ENCODE assay signal across 9 mouse cellular contexts in genomic region chr2:26573396-26573795, GRCm38 (mm10). TPM values are rescaled to one million over a fixed set of nuclear protein-coding genes. Genes with fewer than 3 reads are reported as not detected.
A peak's percentile ranks its signal among the peaks of the same experiment; 100 is the strongest.
DNase-seq lines count a peak whose midpoint lies in the region; ATAC-seq and TF ChIP-seq lines count a peak whose summit lies in the region.
"Had no signal": no experiment of that assay in that cellular context is flagged by ENCODE, and none has a peak within 500 bp of the region (broad histone marks: within the 10 kb centered on the region; RNA-seq: fewer than 3 reads in every experiment).

No protein-coding gene starts in this region.

- no peaks in the 10 kb centered on the region for H3K36me3 ChIP-seq in hindbrain, postnatal 0 days (ENCODE audit: insufficient read depth, low read length)
- H3K36me3 ChIP-seq in stomach, postnatal 0 days (ENCODE audit: control insufficient read depth, insufficient read depth, low read length) = no peaks in the 10 kb centered on the region

- intact Hi-C loops in left cerebral cortex, postnatal 14 days (cut with DNase I) = no loop called here

- H3K27ac ChIP-seq in hindbrain, postnatal 0 days = peak overlapping the region; percentile 55; the same call in 1 of the 2 replicates
- 0 out of 2 replicates have a peak overlapping the region, but pooled peaks have one; percentile 18 for H3K27ac ChIP-seq in stomach, postnatal 0 days (replicated peaks)

- H3K27me3 ChIP-seq in hindbrain, postnatal 0 days (ENCODE audit: insufficient read depth, low read length) = no peaks in the 10 kb centered on the region
- H3K27me3 ChIP-seq in stomach, postnatal 0 days (ENCODE audit: control insufficient read depth, insufficient read depth, low read length) = no peaks in the 10 kb centered on the region

- DNase-seq in left cerebral cortex, postnatal 14 days (ENCODE audit: low spot score in 2 of 2) = peak; percentile 42 to 67
- no peak for DNase-seq in left cerebral cortex, adult 8-10 months (ENCODE audit: low spot score in 2 of 2)
- DNase-seq in frontal cortex, postnatal 36 days (ENCODE audit: low spot score in 2 of 2) = peak; percentile 21 to 23
- peak; percentile 87 for DNase-seq in hindbrain, postnatal 0 days (ENCODE audit: low spot score)
- peak; percentile 30 for DNase-seq in lung, adult 2 months
- no peak for DNase-seq in stomach, postnatal 0 days (ENCODE audit: low spot score)
- DNase-seq in spleen, adult 12 weeks (ENCODE audit: low spot score) = no peak
- no peak for DNase-seq in urinary bladder, postnatal 25 days (ENCODE audit: low spot score)

- H3K4me3 ChIP-seq in hindbrain, postnatal 0 days (ENCODE audit: low read length) = no peak overlapping the region
- H3K4me3 ChIP-seq in lung, adult 2 months (replicated peaks; ENCODE audit: extremely low read depth, low read depth, low read length) = no peak overlapping the region
- H3K4me3 ChIP-seq in stomach, postnatal 0 days (ENCODE audit: low read depth, low read length) = no peak overlapping the region

- H3K9ac ChIP-seq in hindbrain, postnatal 0 days (replicated peaks; ENCODE audit: low read length) = no peak overlapping the region
- H3K9ac ChIP-seq in stomach, postnatal 0 days (ENCODE audit: low read length) = no peak overlapping the region

- TF ChIP-seq CTCF in hindbrain, postnatal 0 days (IDR thresholded peaks at IDR 0.05; ENCODE audit: low read depth) = no peak
- no peak for TF ChIP-seq CTCF in lung, adult 2 months (IDR thresholded peaks at IDR 0.05; ENCODE audit: insufficient read depth, low read length)
- no peak for TF ChIP-seq CTCF in stomach, postnatal 0 days (IDR thresholded peaks at IDR 0.05; ENCODE audit: low read depth)

- no peak overlapping the region for H3K4me2 ChIP-seq in hindbrain, postnatal 0 days (ENCODE audit: low read depth, low read length)
- H3K4me2 ChIP-seq in stomach, postnatal 0 days (replicated peaks; ENCODE audit: low read depth) = no peak overlapping the region

- TF ChIP-seq EP300 in stomach, postnatal 0 days (optimal IDR thresholded peaks at IDR 0.05) = no peak

- ATAC-seq in hindbrain, postnatal 0 days = peak; percentile 87
- ATAC-seq in stomach, postnatal 0 days (ENCODE audit: low FRiP score, low TSS enrichment) = 0 out of 2 replicates have a peak, but pooled peaks have one; percentile 22

- H3K9me3 ChIP-seq in hindbrain, postnatal 0 days (ENCODE audit: low read length) = no peaks in the 10 kb centered on the region
- H3K9me3 ChIP-seq in stomach, postnatal 0 days (ENCODE audit: control insufficient read depth, low read length) = no peaks in the 10 kb centered on the region

- H3K4me1 ChIP-seq in hindbrain, postnatal 0 days (ENCODE audit: insufficient read depth, low read length) = peaks cover 13% of the 10 kb centered on the region; the same call in 1 of the 2 replicates
- peaks cover 28% of the 10 kb centered on the region for H3K4me1 ChIP-seq in lung, adult 2 months (ENCODE audit: control insufficient read depth, insufficient read depth, low read length)
- H3K4me1 ChIP-seq in stomach, postnatal 0 days (replicated peaks; ENCODE audit: control insufficient read depth, insufficient read depth) = no peaks in the 10 kb centered on the region; the same call in 1 of the 2 replicates

- TF ChIP-seq POLR2A in lung, adult 2 months (IDR thresholded peaks at IDR 0.05; ENCODE audit: borderline replicate concordance, extremely low read depth, low read depth, low read length) = peak; percentile 31; the same call in 1 of the 2 replicates

- WGBS in hindbrain, postnatal 0 days = 26% methylated on average over 12 of the region's 12 CpGs
- 16% methylated on average over 12 of the region's 12 CpGs for WGBS in lung, adult 2 months
- WGBS in stomach, postnatal 0 days = 46% methylated on average over 12 of the region's 12 CpGs

RNA-seq across cellular contexts. Expression of gene Egfl7, which starts 6.4 kb away (rescaled TPM):
- 10 to 100 TPM; 68.5 to 78.9 TPM for total RNA-seq in left cerebral cortex, postnatal 14 days (2021)
- 10 to 100 TPM; 63.8 to 88.2 (median 66.2) TPM for total RNA-seq in left cerebral cortex, adult 8-10 months (2022)
- 70.4 and 79.5 TPM in 2 replicates for total RNA-seq in hindbrain, postnatal 0 days (2014; rRNA removed)
- polyA plus RNA-seq in hindbrain, postnatal 0 days (2015; fragmentation: Nextera tagmentation; extraction: Ambion mirVana) = 74.8 and 76.5 TPM in 2 replicates
- polyA plus RNA-seq in lung, adult 2 months (2012; rRNA removed) = 1,942 and 2,032 TPM in 2 replicates
- polyA plus RNA-seq in stomach, postnatal 0 days (2015; fragmentation: Nextera tagmentation; extraction: Ambion mirVana) = 49.7 and 54.3 TPM in 2 replicates

RNA-seq across cellular contexts. Expression of gene Gm20532, which starts 13.0 kb away (rescaled TPM):
- total RNA-seq in left cerebral cortex, postnatal 14 days (2021) = not detected
- total RNA-seq in left cerebral cortex, adult 8-10 months (2022) = not detected
- not detected in 2 replicates for total RNA-seq in hindbrain, postnatal 0 days (2014; rRNA removed)
- polyA plus RNA-seq in hindbrain, postnatal 0 days (2015; fragmentation: Nextera tagmentation; extraction: Ambion mirVana) = not detected in 2 replicates
- not detected in 2 replicates for polyA plus RNA-seq in lung, adult 2 months (2012; rRNA removed)
- 0.18 TPM in 1 of 2 replicates, not detected in the other for polyA plus RNA-seq in stomach, postnatal 0 days (2015; fragmentation: Nextera tagmentation; extraction: Ambion mirVana)
- total RNA-seq: gastrocnemius, postnatal 4 days had no signal

RNA-seq across cellular contexts. Expression of gene Agpat2, which starts 30.8 kb away (rescaled TPM):
- total RNA-seq in left cerebral cortex, postnatal 14 days (2021) = 1 to 10 TPM in 1 of 2 experiments, under 1 TPM in 1; 0.72 to 1.3 TPM
- 1 to 10 TPM; 1.5 to 3.9 (median 3.6) TPM for total RNA-seq in left cerebral cortex, adult 8-10 months (2022)
- 12.2 and 13.9 TPM in 2 replicates for total RNA-seq in hindbrain, postnatal 0 days (2014; rRNA removed)
- 6.2 and 8.2 TPM in 2 replicates for polyA plus RNA-seq in hindbrain, postnatal 0 days (2015; fragmentation: Nextera tagmentation; extraction: Ambion mirVana)
- 106 and 134 TPM in 2 replicates for polyA plus RNA-seq in lung, adult 2 months (2012; rRNA removed)
- polyA plus RNA-seq in stomach, postnatal 0 days (2015; fragmentation: Nextera tagmentation; extraction: Ambion mirVana) = 109 and 120 TPM in 2 replicates

RNA-seq across cellular contexts. Expression of gene Fam69b, which starts 54.9 kb away (rescaled TPM):
- 10 to 100 TPM; 80.3 TPM for total RNA-seq in left cerebral cortex, postnatal 14 days (2021)
- total RNA-seq in left cerebral cortex, adult 8-10 months (2022) = 10 to 100 TPM; 69.1 to 74.8 (median 73.2) TPM
- total RNA-seq in hindbrain, postnatal 0 days (2014; rRNA removed) = 289 and 302 TPM in 2 replicates
- 129 and 142 TPM in 2 replicates for polyA plus RNA-seq in hindbrain, postnatal 0 days (2015; fragmentation: Nextera tagmentation; extraction: Ambion mirVana)
- 13.1 and 15.1 TPM in 2 replicates for polyA plus RNA-seq in lung, adult 2 months (2012; rRNA removed)
- polyA plus RNA-seq in stomach, postnatal 0 days (2015; fragmentation: Nextera tagmentation; extraction: Ambion mirVana) = 10.9 and 13.4 TPM in 2 replicates

RNA-seq across cellular contexts. Expression of gene Notch1, which starts 56.9 kb away (rescaled TPM):
- total RNA-seq in left cerebral cortex, postnatal 14 days (2021) = 10 to 100 TPM; 23.6 to 27.5 TPM
- 10 to 100 TPM; 23.3 to 28.8 (median 26.6) TPM for total RNA-seq in left cerebral cortex, adult 8-10 months (2022)
- total RNA-seq in hindbrain, postnatal 0 days (2014; rRNA removed) = 75.2 and 75.9 TPM in 2 replicates
- polyA plus RNA-seq in hindbrain, postnatal 0 days (2015; fragmentation: Nextera tagmentation; extraction: Ambion mirVana) = 9.2 and 10.0 TPM in 2 replicates
- 108 and 124 TPM in 2 replicates for polyA plus RNA-seq in lung, adult 2 months (2012; rRNA removed)
- polyA plus RNA-seq in stomach, postnatal 0 days (2015; fragmentation: Nextera tagmentation; extraction: Ambion mirVana) = 4.8 and 5.6 TPM in 2 replicates

Comparison
In these comparisons a context has a peak if more than half of its experiments do, and no peak if none do; other contexts are left out.
1. DNase-seq: peak in left cerebral cortex, postnatal 14 days (2 of 2), frontal cortex, postnatal 36 days (2 of 2), hindbrain, postnatal 0 days (single experiment) and lung, adult 2 months (single experiment); none in left cerebral cortex, adult 8-10 months (0 of 2), stomach, postnatal 0 days (single experiment), spleen, adult 12 weeks (single experiment) and urinary bladder, postnatal 25 days (single experiment).